In genomic region chr7:143459332-143460211, GRCm38 (mm10) we compare ENCODE assay signal across 8 mouse cellular contexts. TPM values are rescaled to one million over a fixed set of nuclear protein-coding genes. Genes with fewer than 3 reads are reported as not detected.
DNase-seq lines count a peak whose midpoint lies in the region; ATAC-seq and TF ChIP-seq lines count a peak whose summit lies in the region.

No protein-coding gene starts in this region.

- peak overlapping the region; percentile 78 for H3K9ac ChIP-seq in midbrain, embryonic 11.5 days (ENCODE audit: low read length)

- no peak for TF ChIP-seq CTCF in kidney, adult 2 months (conservative IDR thresholded peaks at IDR 0.05; ENCODE audit: insufficient read depth, insufficient read length, low read depth, low read length)

- H3K4me2 ChIP-seq in midbrain, embryonic 11.5 days = peak overlapping the region; percentile 39

- WGBS in kidney, adult 2 months = 35% methylated on average over 100 of the region's 100 CpGs
- WGBS in midbrain, embryonic 11.5 days = 33% methylated on average over 100 of the region's 100 CpGs

- H3K9me3 ChIP-seq in midbrain, embryonic 11.5 days (ENCODE audit: control insufficient read depth, low read length) = peaks cover 7% of the 10 kb centered on the region; the same call in 1 of the 2 replicates

- TF ChIP-seq POLR2A in kidney, adult 2 months (IDR thresholded peaks at IDR 0.05; ENCODE audit: low read depth, low read length) = no peak

- ATAC-seq in midbrain, embryonic 11.5 days (ENCODE audit: low FRiP score) = 0 out of 2 replicates have a peak, but pooled peaks have one; percentile 3

- H3K27ac ChIP-seq in kidney, adult 2 months (ENCODE audit: insufficient read depth, low read depth, low read length) = no peak overlapping the region
- H3K27ac ChIP-seq in brown adipose tissue, adult 24 weeks (replicated peaks; ENCODE audit: low read depth, low read length) = 0 out of 2 replicates have a peak overlapping the region, but pooled peaks have one; percentile 34
- peak overlapping the region; percentile 33 for H3K27ac ChIP-seq in midbrain, embryonic 11.5 days (ENCODE audit: low read depth, low read length)

- H3K36me3 ChIP-seq in kidney, adult 2 months (ENCODE audit: control insufficient read depth, insufficient read depth, low read length) = no peaks in the 10 kb centered on the region
- no peaks in the 10 kb centered on the region for H3K36me3 ChIP-seq in midbrain, embryonic 11.5 days (ENCODE audit: control insufficient read depth, insufficient read depth, low read length)

- peak overlapping the region; percentile 27 for H3K4me3 ChIP-seq in kidney, adult 2 months (ENCODE audit: insufficient read depth, low read depth, low read length)
- H3K4me3 ChIP-seq in brown adipose tissue, adult 24 weeks (ENCODE audit: insufficient read depth, low read depth, low read length) = peak overlapping the region; percentile 68
- peak overlapping the region; percentile 44 for H3K4me3 ChIP-seq in midbrain, embryonic 11.5 days (ENCODE audit: low read depth, low read length)

- H3K4me1 ChIP-seq in kidney, adult 2 months (ENCODE audit: control insufficient read depth, insufficient read depth, low read length) = no peaks in the 10 kb centered on the region
- no peaks in the 10 kb centered on the region for H3K4me1 ChIP-seq in brown adipose tissue, adult 24 weeks (ENCODE audit: control insufficient read depth, insufficient read depth, insufficient read length, low read length)
- peaks cover 2% of the 10 kb centered on the region for H3K4me1 ChIP-seq in midbrain, embryonic 11.5 days (ENCODE audit: control insufficient read depth, insufficient read depth, low read length)

- H3K27me3 ChIP-seq in kidney, adult 2 months (replicated peaks; ENCODE audit: control insufficient read depth, insufficient read depth, low read length) = no peaks in the 10 kb centered on the region
- H3K27me3 ChIP-seq in midbrain, embryonic 11.5 days (ENCODE audit: control insufficient read depth, insufficient read depth, low read length) = no peaks in the 10 kb centered on the region

- peak; percentile 45 for DNase-seq in kidney, adult 2 months
- DNase-seq in kidney, adult 18-20 months = no peak
- DNase-seq in heart, adult 8-10 months (ENCODE audit: low spot score) = peak; percentile 50
- peak; percentile 70 for DNase-seq in kidney, postnatal 10 days
- peak; percentile 92 for DNase-seq in midbrain, embryonic 11.5 days (ENCODE audit: low spot score, missing footprints)
- no peak for DNase-seq in cerebellum, adult 11 months
- no peak for DNase-seq in cerebellum, adult 8-10 months

RNA-seq across cellular contexts. Expression of gene Cdkn1c, which starts 1.3 kb away (rescaled TPM):
- 30.8 and 31.0 TPM in 2 replicates for polyA plus RNA-seq in kidney, adult 2 months (2012; rRNA removed)
- polyA plus RNA-seq in brown adipose tissue, adult 24 weeks (2012; ENCODE audit: insufficient read depth, insufficient read length, missing spikeins) = 12.2 and 15.0 TPM in 2 replicates
- total RNA-seq in heart, adult 8-10 months (2022) = 10 to 100 TPM; 27.9 to 44.7 (median 34.9) TPM
- 789 and 799 TPM in 2 replicates for polyA plus RNA-seq in midbrain, embryonic 11.5 days (2014; fragmentation: Nextera tagmentation; extraction: Ambion mirVana)

RNA-seq across cellular contexts. Expression of gene Slc22a18, which starts 14.0 kb away (rescaled TPM):
- polyA plus RNA-seq in kidney, adult 2 months (2012; rRNA removed) = 1,125 and 1,412 TPM in 2 replicates
- not detected in 2 replicates for polyA plus RNA-seq in brown adipose tissue, adult 24 weeks (2012; ENCODE audit: insufficient read depth, insufficient read length, missing spikeins)
- total RNA-seq in heart, adult 8-10 months (2022) = under 1 TPM; 0.52 to 0.85 (median 0.54) TPM
- 0.16 and 0.30 TPM in 2 replicates for polyA plus RNA-seq in midbrain, embryonic 11.5 days (2014; fragmentation: Nextera tagmentation; extraction: Ambion mirVana)

RNA-seq across cellular contexts. Expression of gene Phlda2, which starts 43.4 kb away (rescaled TPM):
- polyA plus RNA-seq in kidney, adult 2 months (2012; rRNA removed) = 46.6 and 50.2 TPM in 2 replicates
- not detected in 2 replicates for polyA plus RNA-seq in brown adipose tissue, adult 24 weeks (2012; ENCODE audit: insufficient read depth, insufficient read length, missing spikeins)
- total RNA-seq in heart, adult 8-10 months (2022) = not detected
- 0.37 and 0.54 TPM in 2 replicates for polyA plus RNA-seq in midbrain, embryonic 11.5 days (2014; fragmentation: Nextera tagmentation; extraction: Ambion mirVana)

Comparison
In these comparisons a context has a peak if more than half of its experiments do, and no peak if none do; other contexts are left out.
1. DNase-seq: peak in kidney, adult 2 months (single experiment), heart, adult 8-10 months (single experiment), kidney, postnatal 10 days (single experiment) and midbrain, embryonic 11.5 days (single experiment); none in kidney, adult 18-20 months (single experiment), cerebellum, adult 11 months (single experiment) and cerebellum, adult 8-10 months (single experiment).
2. RNA of gene Cdkn1c, which starts 1.3 kb away (polyA plus RNA-seq): 789 to 799 TPM in midbrain, embryonic 11.5 days; 30.8 to 31.0 TPM in kidney, adult 2 months and 12.2 to 15.0 TPM in brown adipose tissue, adult 24 weeks; every median in the first group is over 10 times any median in the second.
3. RNA of gene Slc22a18, which starts 14.0 kb away (polyA plus RNA-seq): 1,125 to 1,412 TPM in kidney, adult 2 months; not detected in brown adipose tissue, adult 24 weeks and 0.16 to 0.30 TPM in midbrain, embryonic 11.5 days; every median in the first group is over 100 times any median in the second.
4. RNA of gene Phlda2, which starts 43.4 kb away (polyA plus RNA-seq): 46.6 to 50.2 TPM in kidney, adult 2 months; 0.37 to 0.54 TPM in midbrain, embryonic 11.5 days and not detected in brown adipose tissue, adult 24 weeks; every median in the first group is over 10 times any median in the second.
5. Peak in every context shown above with its lines, with median percentiles within 50 percentile points of each other: H3K4me3 ChIP-seq.